Mouse (Mus musculus) CD4-positive, CD25-positive, alpha-beta regulatory T cell, adult 4 months (primary cell): ENCODE measurements around the gene Chchd3. TPM values are rescaled to one million over a fixed set of nuclear protein-coding genes. Genes with fewer than 3 reads are reported as not detected.

ENCODE experiments used
- ATAC-seq: one replicate; pipeline ENCODE4 v1.8.0; 2017
- polyA plus RNA-seq, 2 experiments: library from polyadenylated mRNA; unstranded; fragments of 100-300 nt; shearing (Covaris generic); gene quantifications; one replicate each; pipeline ENCODE4 v1.2.1; 2017

Gene Chchd3
- polyA plus RNA-seq, 2 experiments from 2014 or later: 107 to 123 TPM

- no peak for ATAC-seq
Observed at GRCm38 (mm10) chr6:32935576-32935975, 124.5 kb downstream of the Chchd3 start.

DNA sequence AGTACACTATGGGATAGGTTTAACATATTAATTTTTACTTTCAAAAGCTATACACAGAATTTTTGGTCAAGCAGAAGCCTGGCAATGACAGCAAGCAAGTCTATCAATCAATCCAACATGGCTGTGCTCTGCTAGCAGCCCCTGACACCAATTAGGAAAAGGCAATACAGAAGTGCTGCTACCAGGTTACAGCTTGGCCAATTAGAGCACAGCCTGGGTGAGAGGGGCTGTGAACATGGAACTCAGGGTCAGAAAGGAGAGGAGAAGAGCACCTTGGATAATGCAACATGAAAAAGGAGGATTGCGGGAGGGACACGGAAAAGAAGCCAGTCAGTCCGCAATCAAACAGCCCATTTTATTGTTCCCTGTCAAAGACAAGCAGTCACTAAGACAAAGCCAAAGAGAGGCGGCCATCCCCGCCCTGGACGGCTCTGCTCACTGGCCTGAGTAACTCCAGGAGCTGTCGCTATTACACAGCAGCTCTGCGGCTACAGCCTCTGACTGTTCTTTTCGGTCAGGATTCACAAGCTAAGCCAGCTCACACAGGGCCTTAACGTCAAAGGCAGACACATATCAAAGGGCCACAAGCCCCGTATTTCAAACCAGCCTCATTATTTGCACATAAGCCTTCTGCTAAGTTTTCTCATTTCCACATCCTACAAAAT, 128.8 kb downstream of the Chchd3 start:
- ATAC-seq: no peak

DNA sequence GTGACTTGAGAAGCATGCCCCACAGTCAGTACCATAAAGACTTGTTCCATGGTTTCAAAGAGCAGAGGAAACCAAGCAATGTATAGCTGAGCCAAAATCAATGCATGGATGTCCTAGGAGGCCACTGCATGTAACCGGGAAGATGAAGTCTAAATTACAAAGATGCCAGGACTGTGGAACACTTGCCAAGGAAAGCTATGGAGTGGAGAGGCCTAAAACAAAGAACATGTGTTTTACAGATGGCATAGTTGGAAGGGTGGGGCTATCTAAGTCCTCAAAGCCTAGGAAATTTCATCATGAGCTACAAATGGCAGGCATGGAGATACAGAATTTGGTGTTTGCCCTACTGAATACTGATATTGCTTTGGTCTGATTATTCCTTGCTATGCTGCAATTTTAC, 137.7 kb downstream of the Chchd3 start:
- no peak for ATAC-seq

DNA sequence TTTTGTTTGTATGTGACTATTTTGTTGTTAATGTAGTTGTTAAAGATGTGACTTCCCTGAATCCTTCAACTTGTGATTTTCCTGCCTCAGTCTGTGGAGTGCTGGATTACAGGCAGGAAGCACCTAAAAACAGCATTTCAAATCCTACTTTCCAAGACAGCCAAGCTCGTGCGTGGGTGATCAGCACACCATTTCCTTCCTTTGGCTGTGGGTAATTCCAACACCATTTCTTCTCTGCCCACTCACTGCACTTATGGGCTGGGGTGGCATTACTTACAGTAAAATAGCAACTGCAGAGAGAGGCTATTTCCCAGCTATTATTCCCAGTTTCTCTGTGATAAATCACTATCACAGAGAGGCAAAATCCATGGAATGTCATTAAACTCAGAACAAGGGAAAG, 140.0 kb downstream of the Chchd3 start:
- no peak for ATAC-seq

DNA sequence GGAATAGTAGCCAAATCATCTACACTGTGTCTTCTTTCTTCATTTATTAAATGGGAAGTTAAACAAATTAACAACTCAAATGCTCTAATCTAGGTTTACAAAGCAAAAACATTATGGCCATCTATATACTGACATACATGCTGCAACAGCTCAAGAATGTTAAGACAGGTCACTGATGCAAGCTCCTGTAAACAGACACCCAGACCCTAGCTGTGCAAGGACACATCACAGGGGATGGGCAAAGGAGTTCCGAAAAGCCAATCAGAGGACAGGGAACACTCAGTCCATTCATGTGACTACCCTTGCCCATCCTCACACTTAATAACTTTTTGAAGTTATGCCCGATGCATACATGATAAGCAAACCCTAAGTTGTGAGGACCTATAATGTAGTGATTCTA, 149.4 kb downstream of the Chchd3 start:
- ATAC-seq: no peak

GRCm38 (mm10) chr6:32899061-32899460, 161.0 kb downstream of the Chchd3 start:
- no peak for ATAC-seq

DNA sequence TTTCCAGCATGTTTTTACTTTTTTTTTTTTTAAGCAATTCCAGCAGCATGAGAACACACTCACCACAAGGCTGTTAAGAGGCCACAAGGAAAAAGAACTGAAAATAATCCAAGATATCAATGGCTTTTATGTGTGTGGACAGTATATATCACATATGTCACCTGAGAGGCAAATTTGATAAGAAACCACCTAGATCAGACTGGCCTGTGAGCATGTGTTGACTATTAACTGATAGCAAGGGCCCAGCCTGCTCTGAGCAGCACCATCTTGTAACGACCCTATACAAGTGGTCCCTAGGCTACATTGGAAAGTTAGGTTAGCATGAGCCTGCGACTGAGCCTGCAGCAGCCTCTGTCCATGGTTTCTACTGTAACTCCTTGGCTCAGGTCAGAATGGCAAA, 166.0 kb downstream of the Chchd3 start:
- no peak for ATAC-seq

- no peak for ATAC-seq
Observed at GRCm38 (mm10) chr6:32890726-32891125, 169.3 kb downstream of the Chchd3 start.

DNA sequence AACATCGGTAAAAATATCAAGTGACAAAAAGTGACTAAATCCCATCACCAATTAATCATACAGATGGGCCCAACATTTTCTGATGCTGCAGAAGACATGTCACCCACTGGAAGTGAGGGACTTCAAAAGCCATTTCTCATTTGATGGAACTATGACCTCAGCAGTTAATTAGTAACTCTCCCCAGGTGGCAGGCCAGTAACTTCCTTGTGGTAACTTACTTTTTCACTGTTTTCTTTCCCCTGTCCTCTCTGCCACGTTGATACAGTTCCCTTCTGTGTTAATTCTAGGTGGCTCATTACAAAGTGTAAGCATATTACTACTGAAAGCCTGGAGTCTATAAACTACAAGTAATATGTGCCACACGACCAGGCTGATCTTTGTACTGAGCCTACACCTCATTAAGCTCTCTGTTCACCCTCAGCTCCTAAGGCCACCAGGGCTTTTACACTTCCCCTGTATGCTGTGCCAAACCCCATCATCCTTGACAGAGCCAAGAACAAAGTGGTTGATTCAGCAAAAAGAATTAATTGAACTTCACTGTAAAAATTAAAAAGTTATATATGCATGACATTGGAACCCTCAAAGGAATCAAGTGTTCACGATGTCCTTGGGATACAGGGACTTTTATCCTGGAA, 171.0 kb downstream of the Chchd3 start:
- ATAC-seq: no peak

DNA sequence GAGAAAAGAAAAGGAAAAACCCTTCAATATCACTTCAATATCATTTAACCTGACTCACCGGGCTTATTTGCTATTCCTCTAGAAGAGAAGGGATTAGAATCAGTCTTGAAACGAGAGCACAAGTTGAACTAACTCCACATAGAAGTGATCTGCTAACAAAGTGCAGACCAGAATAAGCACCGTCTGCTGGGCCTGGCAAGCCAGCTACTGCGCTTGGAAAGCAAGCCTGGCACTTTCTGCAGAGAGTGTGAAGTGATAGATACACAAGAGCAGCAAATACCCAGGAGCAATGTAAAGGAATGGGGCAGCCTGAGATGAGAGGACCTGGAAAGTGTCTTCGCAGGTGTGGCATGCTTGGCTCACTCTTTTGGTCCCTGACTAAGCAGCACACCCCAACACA, 181.5 kb downstream of the Chchd3 start:
- no peak for ATAC-seq

GRCm38 (mm10) chr6:32874176-32874575, 185.9 kb downstream of the Chchd3 start:
- ATAC-seq: no peak

DNA sequence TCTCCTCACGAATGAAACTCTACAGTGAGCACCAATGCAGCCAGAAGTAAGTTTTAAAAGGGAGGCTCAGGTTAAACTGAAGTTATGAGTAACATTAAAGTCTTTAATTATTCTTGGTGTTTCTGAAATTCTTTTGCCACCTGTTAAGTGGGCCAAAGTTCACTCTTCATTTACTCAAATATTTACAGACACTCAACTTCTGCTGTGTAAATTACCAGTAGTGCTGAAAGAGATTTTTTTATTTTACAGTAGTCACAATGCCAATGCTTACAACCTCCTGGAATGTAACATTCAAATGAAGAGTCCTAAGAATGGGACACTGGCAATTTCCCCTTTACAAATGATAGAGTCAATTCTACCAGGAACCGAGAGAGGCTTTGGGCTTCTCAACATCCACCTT, 187.3 kb downstream of the Chchd3 start:
- ATAC-seq: no peak

DNA sequence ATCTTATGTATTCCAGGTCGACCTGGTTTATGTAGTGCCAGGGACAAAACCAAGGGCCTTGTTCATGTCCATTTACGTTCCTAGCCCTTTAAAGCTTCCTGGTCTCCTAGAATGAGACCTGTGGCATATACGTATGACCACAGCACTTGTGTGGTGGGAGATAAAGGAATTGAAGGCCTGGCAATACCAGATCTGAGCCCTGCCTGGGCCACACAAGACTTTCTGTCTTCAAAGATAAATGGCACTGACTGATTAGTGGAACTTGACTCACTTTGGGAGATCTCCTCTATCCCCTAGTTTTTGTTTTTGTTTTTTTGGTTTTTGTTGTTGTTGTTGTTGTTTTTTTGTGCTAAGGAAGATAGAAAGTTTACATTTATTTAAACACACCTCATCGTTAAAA, 209.1 kb downstream of the Chchd3 start:
- no peak for ATAC-seq

DNA sequence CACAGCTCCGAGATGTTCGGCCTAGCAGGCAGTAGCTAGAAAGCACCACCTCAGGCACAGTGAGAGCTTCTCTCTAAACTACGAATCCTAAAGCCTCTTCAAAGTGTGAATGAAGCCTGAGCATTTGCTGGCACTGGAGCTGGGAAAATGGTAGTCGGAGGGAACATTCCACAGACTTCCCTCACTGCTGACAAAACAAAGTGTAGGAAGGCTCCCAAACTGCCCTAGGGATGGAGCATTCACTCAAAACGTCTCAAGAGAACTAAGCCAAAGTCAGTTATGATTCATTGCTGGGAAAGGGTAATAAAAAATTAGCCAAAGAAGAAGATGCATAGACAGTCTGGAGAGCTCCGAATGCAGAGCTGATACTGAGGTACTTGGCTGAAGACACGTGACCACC, 211.1 kb downstream of the Chchd3 start:
- ATAC-seq: no peak

- no peak for ATAC-seq
Observed at GRCm38 (mm10) chr6:32845463-32845862, 214.6 kb downstream of the Chchd3 start.

- no peak for ATAC-seq
Observed at GRCm38 (mm10) chr6:32837939-32838301, 222.1 kb downstream of the Chchd3 start.

DNA sequence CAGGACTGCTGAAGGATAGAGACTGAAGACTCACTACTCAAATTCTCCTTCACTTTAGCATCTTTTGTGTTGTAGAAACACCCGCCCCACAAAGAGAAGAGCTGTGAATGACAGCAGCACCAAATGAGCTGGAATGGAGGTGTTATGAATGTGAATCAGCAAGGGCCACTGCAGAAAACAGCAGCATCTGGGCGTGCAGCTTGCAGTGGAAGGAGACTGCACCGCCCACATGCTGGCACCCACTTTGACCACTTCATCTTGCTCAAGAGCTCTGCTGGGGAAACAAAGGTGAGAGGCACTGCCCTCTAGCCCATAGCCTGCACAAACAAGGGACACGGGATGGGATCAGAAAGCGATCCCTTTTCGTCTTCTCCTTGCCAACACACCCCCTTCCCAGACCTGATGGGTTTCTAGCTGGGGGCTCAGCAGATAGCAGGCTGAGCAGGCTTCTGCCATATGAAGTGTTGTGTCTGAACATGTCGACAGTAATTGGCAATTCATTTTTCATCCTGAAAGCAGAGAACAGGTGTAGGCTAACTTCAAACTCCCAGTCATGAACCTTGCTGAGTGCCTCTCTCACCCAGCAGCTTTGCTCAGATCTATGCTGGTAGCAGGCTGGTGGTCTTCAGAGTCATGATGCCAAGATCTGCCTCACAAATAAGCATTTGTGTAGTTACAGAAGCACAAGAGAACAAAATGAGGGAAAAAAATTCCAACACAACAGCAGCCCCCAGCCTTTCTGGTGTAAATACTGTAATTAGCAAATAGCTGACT, 222.7 kb downstream of the Chchd3 start:
- ATAC-seq: no peak

GRCm38 (mm10) chr6:32823856-32824620, 236.0 kb downstream of the Chchd3 start:
- ATAC-seq: no peak

DNA sequence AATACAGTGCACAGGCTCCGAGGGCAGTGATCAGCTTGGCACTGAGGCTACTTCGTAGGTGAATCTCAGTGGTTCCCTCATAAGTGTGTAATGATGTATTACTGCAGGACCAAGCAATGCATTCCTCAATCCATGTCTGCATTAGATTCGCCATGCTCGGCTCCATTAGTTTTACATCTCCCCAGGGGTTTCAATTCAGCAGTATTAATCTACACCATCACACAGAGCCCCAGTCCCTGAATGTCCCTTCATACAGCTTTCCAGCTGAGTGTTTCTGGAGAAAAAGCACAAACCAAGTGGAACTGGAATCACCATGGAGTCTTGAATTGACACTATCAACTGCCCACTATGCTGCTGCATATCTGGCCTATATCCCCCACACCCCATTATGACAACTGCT, 241.1 kb downstream of the Chchd3 start:
- ATAC-seq: no peak

GRCm38 (mm10) chr6:32808796-32809195, 251.3 kb downstream of the Chchd3 start:
- ATAC-seq: no peak

GRCm38 (mm10) chr6:32807771-32808170, 252.3 kb downstream of the Chchd3 start:
- ATAC-seq: no peak

- no peak for ATAC-seq
Observed at GRCm38 (mm10) chr6:32803646-32804045, 256.4 kb downstream of the Chchd3 start.

DNA sequence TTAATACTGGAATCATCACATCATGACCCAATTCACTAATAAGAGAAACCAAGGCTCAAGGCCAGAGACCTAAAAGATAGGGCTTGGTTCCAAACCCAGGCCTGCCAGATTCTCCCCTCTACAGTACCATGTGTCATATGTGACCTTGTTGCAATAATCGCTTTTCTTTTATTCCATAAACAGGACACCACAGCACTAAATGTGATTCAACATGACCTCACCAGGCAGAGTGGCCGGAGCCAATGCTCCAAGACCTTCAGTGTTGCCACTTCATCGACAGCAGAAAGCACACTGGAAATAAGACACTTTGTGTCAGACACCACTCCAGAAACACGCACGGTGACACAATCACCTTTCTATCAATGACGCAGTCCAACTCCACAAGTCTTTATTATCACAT, 258.3 kb downstream of the Chchd3 start:
- ATAC-seq: no peak
